Mouse (Mus musculus): Measurements from ENCODE around the gene 4933425L06Rik. TPM values are rescaled to one million over a fixed set of nuclear protein-coding genes. Genes with fewer than 3 reads are reported as not detected.
A peak's percentile ranks its signal among the peaks of the same experiment; 100 is the strongest.

Gene 4933425L06Rik
- not detected in 2 replicates for polyA plus RNA-seq (2015; fragmentation: Nextera tagmentation; extraction: Ambion mirVana)

DNA sequence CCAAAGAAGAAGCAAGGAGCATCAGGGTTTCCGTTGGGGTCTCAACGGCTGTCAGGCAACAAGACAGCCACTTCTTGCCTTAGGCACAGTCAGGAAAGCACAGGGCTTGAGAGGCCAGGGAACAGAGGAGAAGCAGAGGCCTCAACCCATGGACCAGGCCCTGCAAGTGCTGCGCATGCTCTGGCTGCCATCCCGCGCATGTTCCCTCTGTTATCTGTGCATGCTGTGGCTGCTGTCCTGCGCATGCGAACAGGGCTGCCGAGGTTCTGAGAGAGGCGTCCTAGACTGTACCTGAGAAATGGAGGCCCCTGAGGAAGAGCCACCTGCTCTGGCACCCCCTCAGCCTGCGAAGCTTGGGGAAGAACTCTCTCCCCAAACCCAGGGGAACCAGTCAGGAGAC, at the start of gene 4933425L06Rik:
Gene 4933425L06Rik (plus strand): TSS at position 261 of the 400 bp plus-strand sequence.
- no peaks in the 10 kb centered on the region for H3K36me3 ChIP-seq (ENCODE audit: control insufficient read depth, insufficient read depth, low read length)
- H3K4me3 ChIP-seq (ENCODE audit: low read depth, low read length), result no peak within 1 kb of the TSS
- H3K27ac ChIP-seq (ENCODE audit: low read length), result no peak within 1 kb of the TSS
- no peak for ATAC-seq
- H3K27me3 ChIP-seq (ENCODE audit: control insufficient read depth, insufficient read depth, low read depth, low read length), result no peaks in the 10 kb centered on the region
- no peaks in the 10 kb centered on the region for H3K9me3 ChIP-seq (replicated peaks; ENCODE audit: control insufficient read depth, low read length, poor library complexity, severe bottlenecking)
- no peak within 1 kb of the TSS for H3K9ac ChIP-seq (ENCODE audit: low read depth, low read length)
- 94% methylated on average over 10 of the region's 10 CpGs for WGBS
- no peak within 1 kb of the TSS for H3K4me2 ChIP-seq (ENCODE audit: low read length)
- H3K4me1 ChIP-seq (ENCODE audit: control insufficient read depth, insufficient read depth, low read length), result peaks cover 2% of the 10 kb centered on the region; the same call in 1 of the 2 replicates

DNA sequence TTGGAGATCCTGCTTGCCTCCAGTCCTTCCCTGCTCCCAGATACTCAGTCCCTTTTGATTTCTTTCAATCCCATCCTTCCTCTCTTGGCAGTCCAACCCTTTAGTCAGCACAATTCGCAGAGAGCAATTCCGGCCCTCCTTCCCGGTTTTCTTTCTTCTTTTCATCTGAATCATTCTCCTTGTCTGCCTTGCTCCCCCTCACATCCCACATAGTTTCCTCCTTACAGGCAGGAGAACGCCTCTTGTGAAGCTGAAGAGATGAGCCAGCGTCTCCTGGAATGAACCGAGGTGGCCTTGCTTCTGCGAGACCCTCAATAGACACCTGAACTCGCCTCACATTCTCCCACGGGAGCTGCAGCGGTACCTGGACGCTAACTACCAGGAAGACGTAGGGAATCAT, 44.1 kb upstream of the 4933425L06Rik start:
- Histone ChIP-seq H3K4me1 (ENCODE audit: control insufficient read depth, insufficient read depth, low read length) (no peaks in the 10 kb centered on the region), H3K9me3 (replicated peaks; ENCODE audit: control insufficient read depth, low read length, poor library complexity, severe bottlenecking) (no peaks in the 10 kb centered on the region), H3K4me2 (ENCODE audit: low read length) (no peak overlapping the region), H3K27me3 (ENCODE audit: control insufficient read depth, insufficient read depth, low read depth, low read length) (no peaks in the 10 kb centered on the region), H3K27ac (ENCODE audit: low read length) (no peak overlapping the region), H3K9ac (ENCODE audit: low read depth, low read length) (no peak overlapping the region), H3K4me3 (ENCODE audit: low read depth, low read length) (no peak overlapping the region), H3K36me3 (ENCODE audit: control insufficient read depth, insufficient read depth, low read length) (no peaks in the 10 kb centered on the region)
- no peak for ATAC-seq
- 85% methylated on average over 12 of the region's 12 CpGs for WGBS

DNA sequence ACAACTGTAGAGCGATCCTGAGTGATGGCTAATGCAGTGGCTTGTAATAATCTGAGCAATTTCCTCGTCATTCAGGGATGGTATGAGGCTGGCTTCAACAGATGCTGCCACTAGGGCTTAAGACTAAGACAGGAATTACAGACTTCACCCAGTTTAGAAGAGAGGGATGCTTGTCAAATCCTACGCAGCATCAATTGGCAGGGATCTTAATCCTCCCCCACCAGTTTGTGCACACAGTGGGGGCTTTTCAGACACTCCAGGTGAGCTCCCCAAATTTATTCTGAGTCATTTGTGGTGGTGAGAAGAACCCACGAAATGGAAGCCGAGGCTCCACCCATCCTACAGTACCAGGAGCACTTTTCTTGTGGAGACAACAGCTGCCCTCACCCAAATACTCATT, 43.6 kb upstream of the 4933425L06Rik start:
- no peak overlapping the region for H3K27ac ChIP-seq (ENCODE audit: low read length)
- 73% methylated on average over 5 of the region's 5 CpGs for WGBS
- no peaks in the 10 kb centered on the region for H3K27me3 ChIP-seq (ENCODE audit: control insufficient read depth, insufficient read depth, low read depth, low read length)
- no peak overlapping the region for H3K4me3 ChIP-seq (ENCODE audit: low read depth, low read length)
- no peak overlapping the region for H3K4me2 ChIP-seq (ENCODE audit: low read length)
- ATAC-seq, result no peak
- H3K9ac ChIP-seq (ENCODE audit: low read depth, low read length), result no peak overlapping the region
- H3K4me1 ChIP-seq (ENCODE audit: control insufficient read depth, insufficient read depth, low read length), result no peaks in the 10 kb centered on the region
- H3K9me3 ChIP-seq (replicated peaks; ENCODE audit: control insufficient read depth, low read length, poor library complexity, severe bottlenecking), result no peaks in the 10 kb centered on the region
- no peaks in the 10 kb centered on the region for H3K36me3 ChIP-seq (ENCODE audit: control insufficient read depth, insufficient read depth, low read length)

DNA sequence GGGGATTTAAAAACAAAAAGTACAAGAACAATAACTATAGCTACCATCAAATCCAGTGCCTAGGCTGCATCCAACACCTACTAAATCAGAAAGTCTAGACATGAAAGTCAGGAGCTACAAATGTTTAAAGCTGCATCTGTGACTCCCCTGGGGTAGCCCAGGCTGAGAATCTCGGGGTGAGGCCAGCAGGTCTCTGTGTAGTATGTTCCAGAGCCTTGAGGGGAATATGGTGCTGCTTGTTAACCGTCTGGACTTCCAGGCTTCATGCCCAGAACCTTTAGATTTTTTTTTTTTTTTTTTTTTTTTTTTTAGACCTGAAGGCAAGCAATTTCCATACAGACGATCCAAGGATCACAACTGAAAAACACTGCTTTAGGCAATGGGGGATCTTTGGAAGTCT, 38.0 kb upstream of the 4933425L06Rik start:
- H3K27me3 ChIP-seq (ENCODE audit: control insufficient read depth, insufficient read depth, low read depth, low read length), result no peaks in the 10 kb centered on the region
- no peak overlapping the region for H3K9ac ChIP-seq (ENCODE audit: low read depth, low read length)
- no peaks in the 10 kb centered on the region for H3K9me3 ChIP-seq (replicated peaks; ENCODE audit: control insufficient read depth, low read length, poor library complexity, severe bottlenecking)
- no peaks in the 10 kb centered on the region for H3K4me1 ChIP-seq (ENCODE audit: control insufficient read depth, insufficient read depth, low read length)
- H3K4me2 ChIP-seq (ENCODE audit: low read length), result no peak overlapping the region
- H3K27ac ChIP-seq (ENCODE audit: low read length), result no peak overlapping the region
- WGBS, result 39% methylated on average over 3 of the region's 3 CpGs
- no peak for ATAC-seq
- H3K36me3 ChIP-seq (ENCODE audit: control insufficient read depth, insufficient read depth, low read length), result no peaks in the 10 kb centered on the region
- H3K4me3 ChIP-seq (ENCODE audit: low read depth, low read length), result no peak overlapping the region

DNA sequence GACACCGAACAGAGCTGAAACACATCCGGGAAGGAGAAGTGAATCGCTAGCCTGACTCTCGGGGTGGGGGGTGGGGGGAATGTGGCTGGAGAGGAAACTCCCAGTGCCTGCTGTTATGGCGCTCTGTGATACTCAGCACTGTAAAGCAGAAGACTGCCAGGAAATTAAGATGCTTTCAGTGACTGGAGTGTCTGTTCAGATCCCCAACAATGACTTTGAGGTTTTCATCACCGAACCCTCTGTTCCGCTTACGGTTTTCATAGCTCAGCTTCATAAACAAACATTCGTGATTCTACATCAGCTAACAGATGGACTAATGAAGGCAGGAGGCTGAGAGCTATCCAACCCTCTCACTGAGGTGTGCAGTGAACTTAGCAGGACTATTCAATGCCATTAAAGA, 34.5 kb upstream of the 4933425L06Rik start:
- Histone ChIP-seq H3K4me3 (ENCODE audit: low read depth, low read length) (no peak overlapping the region), H3K27ac (ENCODE audit: low read length) (no peak overlapping the region), H3K9ac (ENCODE audit: low read depth, low read length) (no peak overlapping the region), H3K36me3 (ENCODE audit: control insufficient read depth, insufficient read depth, low read length) (no peaks in the 10 kb centered on the region), H3K4me1 (ENCODE audit: control insufficient read depth, insufficient read depth, low read length) (peaks cover 4% of the 10 kb centered on the region; the same call in 1 of the 2 replicates), H3K9me3 (replicated peaks; ENCODE audit: control insufficient read depth, low read length, poor library complexity, severe bottlenecking) (no peaks in the 10 kb centered on the region), H3K4me2 (ENCODE audit: low read length) (no peak overlapping the region), H3K27me3 (ENCODE audit: control insufficient read depth, insufficient read depth, low read depth, low read length) (no peaks in the 10 kb centered on the region)
- ATAC-seq, result no peak
- 62% methylated on average over 9 of the region's 9 CpGs for WGBS

DNA sequence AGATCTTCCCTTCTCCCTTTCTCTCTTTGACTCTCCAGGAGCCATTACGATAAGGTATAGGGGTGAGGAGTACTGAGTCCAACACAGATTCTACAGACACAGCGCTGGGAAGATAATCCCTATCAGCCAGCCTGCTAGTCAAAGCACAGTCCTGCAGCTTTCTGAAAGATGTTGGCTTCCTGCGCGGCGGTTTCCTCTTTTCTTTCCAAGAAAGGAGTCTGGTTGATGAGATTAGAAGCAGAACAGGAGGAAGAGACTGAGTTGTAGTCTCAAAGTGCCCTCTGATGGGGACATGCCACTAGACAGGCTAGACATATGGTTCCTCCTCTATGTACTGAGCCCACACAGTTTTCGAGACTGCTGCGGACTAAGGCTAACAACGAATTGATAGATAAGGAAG, 33.3 kb upstream of the 4933425L06Rik start:
- no peaks in the 10 kb centered on the region for H3K27me3 ChIP-seq (ENCODE audit: control insufficient read depth, insufficient read depth, low read depth, low read length)
- H3K4me1 ChIP-seq (ENCODE audit: control insufficient read depth, insufficient read depth, low read length), result peaks cover 12% of the 10 kb centered on the region
- no peak overlapping the region for H3K4me3 ChIP-seq (ENCODE audit: low read depth, low read length)
- no peak overlapping the region for H3K27ac ChIP-seq (ENCODE audit: low read length)
- H3K9me3 ChIP-seq (replicated peaks; ENCODE audit: control insufficient read depth, low read length, poor library complexity, severe bottlenecking), result no peaks in the 10 kb centered on the region
- ATAC-seq, result no peak
- no peaks in the 10 kb centered on the region for H3K36me3 ChIP-seq (ENCODE audit: control insufficient read depth, insufficient read depth, low read length)
- no peak overlapping the region for H3K4me2 ChIP-seq (ENCODE audit: low read length)
- H3K9ac ChIP-seq (ENCODE audit: low read depth, low read length), result no peak overlapping the region
- 75% methylated on average over 8 of the region's 8 CpGs for WGBS

DNA sequence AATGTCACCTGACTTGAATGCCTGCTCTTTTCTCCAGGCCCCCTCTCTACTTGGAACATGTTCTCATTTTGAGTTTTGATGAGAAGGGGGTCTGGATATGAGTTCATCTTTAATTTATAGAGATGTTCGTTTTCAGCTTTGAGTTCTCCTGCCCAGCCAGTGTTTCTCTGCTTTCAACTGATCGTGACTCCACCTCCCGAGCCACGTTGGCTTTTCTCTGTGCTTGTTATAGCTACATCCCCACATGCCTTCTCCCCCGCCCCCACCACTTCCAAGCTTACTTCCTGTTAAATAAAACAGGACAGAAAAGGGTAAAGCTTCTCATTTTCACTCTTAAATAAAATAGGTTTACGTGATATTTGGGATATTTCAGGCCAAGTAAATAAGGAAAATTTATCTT, 30.5 kb upstream of the 4933425L06Rik start:
- H3K4me3 ChIP-seq (ENCODE audit: low read depth, low read length), result no peak overlapping the region
- no peaks in the 10 kb centered on the region for H3K36me3 ChIP-seq (ENCODE audit: control insufficient read depth, insufficient read depth, low read length)
- H3K27ac ChIP-seq (ENCODE audit: low read length), result no peak overlapping the region
- WGBS, result 47% methylated on average over 6 of the region's 6 CpGs
- H3K9ac ChIP-seq (ENCODE audit: low read depth, low read length), result no peak overlapping the region
- H3K4me1 ChIP-seq (ENCODE audit: control insufficient read depth, insufficient read depth, low read length), result peaks cover 19% of the 10 kb centered on the region
- H3K4me2 ChIP-seq (ENCODE audit: low read length), result peak overlapping the region; percentile 26; the same call in 1 of the 2 replicates
- H3K27me3 ChIP-seq (ENCODE audit: control insufficient read depth, insufficient read depth, low read depth, low read length), result no peaks in the 10 kb centered on the region
- H3K9me3 ChIP-seq (replicated peaks; ENCODE audit: control insufficient read depth, low read length, poor library complexity, severe bottlenecking), result no peaks in the 10 kb centered on the region
- ATAC-seq, result no peak

DNA sequence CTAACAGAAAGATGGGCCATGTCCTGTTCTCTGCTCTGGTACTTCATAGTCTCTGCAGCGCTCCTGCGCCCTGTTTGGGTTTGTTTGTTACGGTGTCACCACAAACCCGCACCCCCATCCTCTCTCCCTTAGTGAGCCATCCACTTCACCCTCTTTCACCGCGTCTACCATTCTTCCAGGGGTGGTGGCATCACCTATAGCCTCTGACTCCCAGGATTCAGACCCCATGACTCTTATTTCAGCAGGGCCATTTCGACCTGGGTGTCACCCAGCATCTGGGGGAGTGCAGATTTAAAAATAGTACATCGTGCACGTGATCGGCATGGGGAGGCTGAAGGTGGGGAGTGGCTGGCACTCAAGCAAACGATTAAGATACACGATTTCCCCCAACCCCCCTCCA, 28.3 kb upstream of the 4933425L06Rik start:
- WGBS, result 1% methylated on average over 12 of the region's 12 CpGs
- Histone ChIP-seq H3K4me1 (ENCODE audit: control insufficient read depth, insufficient read depth, low read length) (peaks cover 19% of the 10 kb centered on the region), H3K9me3 (replicated peaks; ENCODE audit: control insufficient read depth, low read length, poor library complexity, severe bottlenecking) (no peaks in the 10 kb centered on the region), H3K9ac (ENCODE audit: low read depth, low read length) (peak overlapping the region; percentile 73), H3K36me3 (ENCODE audit: control insufficient read depth, insufficient read depth, low read length) (no peaks in the 10 kb centered on the region), H3K27ac (ENCODE audit: low read length) (peak overlapping the region; percentile 91), H3K4me3 (ENCODE audit: low read depth, low read length) (peak overlapping the region; percentile 66), H3K4me2 (ENCODE audit: low read length) (peak overlapping the region; percentile 67), H3K27me3 (ENCODE audit: control insufficient read depth, insufficient read depth, low read depth, low read length) (no peaks in the 10 kb centered on the region)
- peak; percentile 19 for ATAC-seq

DNA sequence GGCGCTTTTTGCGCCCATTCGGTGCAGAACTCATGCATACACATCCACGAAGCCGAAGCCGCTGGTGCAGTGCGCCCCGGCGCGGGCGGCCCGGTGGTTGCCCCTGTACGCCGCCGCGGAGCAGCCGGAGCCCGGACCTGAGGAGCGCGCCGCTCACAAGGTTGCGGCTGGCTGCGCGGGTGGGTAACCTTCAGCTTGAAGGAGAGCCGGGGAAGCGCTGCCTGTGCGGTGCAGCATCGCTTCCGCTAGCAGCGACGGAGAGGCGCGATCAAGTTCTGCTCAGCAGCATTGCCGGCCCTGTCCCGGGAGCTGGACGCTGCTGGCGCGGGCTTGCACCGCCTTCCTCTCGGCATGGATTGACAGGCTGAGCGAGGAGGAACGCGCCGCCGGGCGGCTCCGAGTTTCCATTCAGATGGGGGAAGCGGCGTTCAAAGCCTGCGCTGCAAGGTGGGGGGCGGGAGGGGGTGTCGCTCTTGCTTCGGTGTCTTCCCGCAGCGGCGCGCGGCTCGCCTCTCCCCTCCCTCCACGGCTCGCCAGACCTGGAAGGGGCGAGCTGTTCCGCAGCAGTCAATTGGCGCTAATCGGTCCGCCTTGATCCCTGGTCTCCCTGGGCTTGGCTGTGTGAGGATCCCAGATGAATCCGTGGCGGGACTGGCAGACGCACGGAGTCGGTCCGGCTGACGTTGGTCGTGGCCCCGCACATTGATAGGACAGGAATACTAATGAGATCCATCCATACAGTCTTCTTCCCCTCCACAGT, 27.6 kb upstream of the 4933425L06Rik start, which contains the start of gene Rgs7bp:
Gene Rgs7bp (minus strand): TSS at position 750 of the 760 bp plus-strand sequence.
- Histone ChIP-seq H3K27me3 (ENCODE audit: control insufficient read depth, insufficient read depth, low read depth, low read length) (no peaks in the 10 kb centered on the region), H3K36me3 (ENCODE audit: control insufficient read depth, insufficient read depth, low read length) (no peaks in the 10 kb centered on the region), H3K4me1 (ENCODE audit: control insufficient read depth, insufficient read depth, low read length) (peaks cover 19% of the 10 kb centered on the region), H3K9ac (ENCODE audit: low read depth, low read length) (peak within 1 kb of the TSS; percentile 73), H3K4me2 (ENCODE audit: low read length) (peak within 1 kb of the TSS; percentile 67), H3K9me3 (replicated peaks; ENCODE audit: control insufficient read depth, low read length, poor library complexity, severe bottlenecking) (no peaks in the 10 kb centered on the region), H3K27ac (ENCODE audit: low read length) (peak within 1 kb of the TSS; percentile 91), H3K4me3 (ENCODE audit: low read depth, low read length) (peak within 1 kb of the TSS; percentile 66)
- ATAC-seq, result peak; percentile 90
- WGBS, result 0% methylated on average over 59 of the region's 75 CpGs
